Mouse (Mus musculus) erythroblast, embryonic 14.5 days (primary cell): ENCODE measurements at regions not wholly inside any gene's neighbourhood (a gene's known extent, or its start where the extent isn't known, plus 50 kb on each side); places are given as distances from the start of the nearest gene placed in this dataset.

Experiments
- GATA1 ChIP-seq: IDR thresholded peaks from 2 replicates; pipeline ENCODE4 v1.6.1; 2012; ENCODE audit warnings: low read length, inconsistent platforms, mixed read lengths
- TAL1 ChIP-seq: IDR thresholded peaks from 3 replicates; pipeline ENCODE4 v1.6.1; 2012; ENCODE audit warnings: low read length, inconsistent platforms, mixed read lengths

DNA sequence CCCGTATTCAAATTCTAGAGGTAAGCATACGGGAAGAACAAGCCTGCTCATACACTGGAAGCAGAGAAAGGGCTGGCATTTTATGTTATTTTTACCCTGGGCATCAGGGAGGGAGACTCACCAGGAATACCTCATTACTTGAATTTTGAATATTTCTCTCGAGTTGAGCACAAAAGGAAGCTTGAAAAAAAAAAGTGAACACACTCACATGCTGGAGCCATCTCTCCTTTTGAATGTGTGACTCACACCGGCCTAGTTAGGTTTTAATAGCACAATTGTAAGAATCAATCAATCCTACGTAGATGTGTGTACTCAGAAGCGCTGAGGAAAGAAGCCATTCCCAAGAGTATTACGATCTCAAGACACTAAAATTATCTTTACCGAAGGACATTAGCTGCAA, 172.2 kb upstream of the Grik3 start:
- TF ChIP-seq GATA1 (no peak), TAL1 (no peak)
